ENCODE assay signal across 11 mouse cellular contexts in the genomic region with DNA sequence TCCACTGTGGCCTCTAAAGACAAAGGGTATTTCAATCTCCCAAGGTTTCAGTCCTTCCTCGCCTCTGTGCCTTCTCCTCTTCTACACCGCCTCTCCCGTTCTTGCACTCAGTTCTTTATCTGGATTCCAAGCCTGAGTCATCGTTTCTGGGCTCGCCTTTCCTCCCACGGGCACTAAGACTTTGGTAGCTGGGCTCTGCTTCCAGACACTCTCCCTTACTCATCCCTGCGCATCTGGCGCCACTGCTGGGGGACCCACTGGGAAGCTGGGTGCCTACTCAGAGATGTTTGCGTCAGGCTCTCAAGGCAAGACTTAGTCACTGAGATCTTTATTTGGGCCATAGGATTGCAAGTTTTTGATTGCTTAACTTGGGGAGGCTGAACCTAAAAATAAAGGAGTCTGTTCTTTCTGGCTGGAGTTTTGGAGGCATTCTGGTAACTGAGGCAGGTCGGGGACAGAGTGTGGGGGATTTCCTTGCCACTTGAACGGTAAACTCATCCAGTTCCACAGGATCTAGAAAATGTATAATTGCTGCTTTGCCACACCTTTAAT.
A peak's percentile ranks its signal among the peaks of the same experiment; 100 is the strongest.
DNase-seq lines count a peak whose midpoint lies in the region; ATAC-seq lines count a peak whose summit lies in the region.
"Had no signal": no experiment of that assay in that cellular context is flagged by ENCODE, and none has a peak within 500 bp of the region (broad histone marks: within the 10 kb centered on the region; RNA-seq: fewer than 3 reads in every experiment).

No protein-coding gene starts in this region.

- no peak for ATAC-seq in midbrain, embryonic 11.5 days (ENCODE audit: low FRiP score)

- no peak overlapping the region for H3K27ac ChIP-seq in midbrain, embryonic 11.5 days (ENCODE audit: low read depth, low read length)
- H3K27ac ChIP-seq: embryonic facial prominence, embryonic 12.5 days; kidney, embryonic 15.5 days had no signal

- no peaks in the 10 kb centered on the region for H3K36me3 ChIP-seq in midbrain, embryonic 11.5 days (ENCODE audit: control insufficient read depth, insufficient read depth, low read length)
- H3K36me3 ChIP-seq: embryonic facial prominence, embryonic 12.5 days; kidney, embryonic 15.5 days had no signal

- no peak overlapping the region for H3K9ac ChIP-seq in midbrain, embryonic 11.5 days (ENCODE audit: low read length)
- H3K9ac ChIP-seq: embryonic facial prominence, embryonic 12.5 days; kidney, embryonic 15.5 days had no signal

- no peaks in the 10 kb centered on the region for H3K27me3 ChIP-seq in midbrain, embryonic 11.5 days (ENCODE audit: control insufficient read depth, insufficient read depth, low read length)
- H3K27me3 ChIP-seq: embryonic facial prominence, embryonic 12.5 days; kidney, embryonic 15.5 days had no signal

- H3K4me1 ChIP-seq in midbrain, embryonic 11.5 days (ENCODE audit: control insufficient read depth, insufficient read depth, low read length) = no peaks in the 10 kb centered on the region
- H3K4me1 ChIP-seq: embryonic facial prominence, embryonic 12.5 days had no signal

- no peak overlapping the region for H3K4me2 ChIP-seq in midbrain, embryonic 11.5 days
- H3K4me2 ChIP-seq: embryonic facial prominence, embryonic 12.5 days; kidney, embryonic 15.5 days had no signal

- 91% methylated on average over 11 of the region's 11 CpGs for WGBS in midbrain, embryonic 11.5 days

- no peaks in the 10 kb centered on the region for H3K9me3 ChIP-seq in midbrain, embryonic 11.5 days (ENCODE audit: control insufficient read depth, low read length)
- H3K9me3 ChIP-seq: embryonic facial prominence, embryonic 12.5 days; kidney, embryonic 15.5 days had no signal

- DNase-seq in ovary, adult 18-20 months (ENCODE audit: low spot score) = peak; percentile 46
- DNase-seq in ovary, postnatal 10 days (ENCODE audit: low spot score) = no peak
- peak; percentile 95 for DNase-seq in fibroblast of lung, adult 2 months (ENCODE audit: low read depth)
- peak; percentile 39 for DNase-seq in heart, postnatal 4 days
- DNase-seq in skeletal muscle tissue, adult 2 months (ENCODE audit: low read depth, low spot score) = peak; percentile 77
- no peak for DNase-seq in lung, postnatal 10 days
- DNase-seq in thymus, postnatal 0 days (ENCODE audit: low spot score) = no peak
- DNase-seq in midbrain, embryonic 11.5 days (ENCODE audit: low spot score, missing footprints) = no peak
- DNase-seq: lung, postnatal 4 days had no signal

- H3K4me3 ChIP-seq in midbrain, embryonic 11.5 days (ENCODE audit: low read depth, low read length) = no peak overlapping the region
- H3K4me3 ChIP-seq: embryonic facial prominence, embryonic 12.5 days; kidney, embryonic 15.5 days had no signal

Comparison
In these comparisons a context has a peak if more than half of its experiments do, and no peak if none do; other contexts are left out.
1. DNase-seq: peak in ovary, adult 18-20 months (single experiment), fibroblast of lung, adult 2 months (single experiment), heart, postnatal 4 days (single experiment) and skeletal muscle tissue, adult 2 months (single experiment); none in ovary, postnatal 10 days (single experiment), lung, postnatal 10 days (single experiment), thymus, postnatal 0 days (single experiment) and midbrain, embryonic 11.5 days (single experiment).